Mouse (Mus musculus) adrenal gland, postnatal 36 days (tissue): Measurements from ENCODE around the gene Farsb. TPM values are rescaled to one million over a fixed set of nuclear protein-coding genes. Genes with fewer than 3 reads are reported as not detected.

ENCODE experiments used
- DNase-seq, 2 experiments: peaks; one replicate each; pipeline ENCODE4 v3.0.0; 2021; ENCODE audit warnings: mixed read lengths in 1 of 2
- total RNA-seq, 2 experiments: library from RNA; stranded (reverse); gene quantifications; 2 replicates each; pipeline ENCODE4 v1.2.3; 2021

The Farsb gene
- total RNA-seq, 2 experiments from 2014 or later: 71.0 to 77.3 TPM

DNA sequence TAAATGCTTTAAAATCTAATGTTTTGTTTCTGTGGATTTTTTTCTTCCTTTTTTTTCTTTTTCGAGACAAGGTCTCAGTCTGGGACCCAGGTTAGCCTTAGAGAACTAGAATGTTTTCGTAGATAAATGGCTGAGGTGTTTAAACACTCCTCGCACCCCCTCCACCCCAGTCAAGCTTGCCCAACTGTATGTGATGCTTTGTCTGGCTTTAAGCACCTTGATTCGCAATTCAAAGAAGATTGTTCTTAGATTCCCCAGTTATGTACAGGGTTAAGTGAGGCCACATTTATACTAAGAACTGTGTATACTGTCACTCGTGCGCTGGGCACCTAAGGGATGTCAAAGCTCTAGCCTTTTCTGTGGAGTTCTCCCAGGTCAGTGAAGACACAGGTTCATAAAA lies 68.4 kb downstream of the Farsb start:
- DNase-seq: no peak

- DNase-seq: peak; percentile 84 to 88
These were observed 69.1 kb downstream of the Farsb start for GRCm38 (mm10) chr1:78419593-78419992.

- DNase-seq: no peak
These were observed 71.4 kb downstream of the Farsb start for GRCm38 (mm10) chr1:78417154-78417911.

DNA sequence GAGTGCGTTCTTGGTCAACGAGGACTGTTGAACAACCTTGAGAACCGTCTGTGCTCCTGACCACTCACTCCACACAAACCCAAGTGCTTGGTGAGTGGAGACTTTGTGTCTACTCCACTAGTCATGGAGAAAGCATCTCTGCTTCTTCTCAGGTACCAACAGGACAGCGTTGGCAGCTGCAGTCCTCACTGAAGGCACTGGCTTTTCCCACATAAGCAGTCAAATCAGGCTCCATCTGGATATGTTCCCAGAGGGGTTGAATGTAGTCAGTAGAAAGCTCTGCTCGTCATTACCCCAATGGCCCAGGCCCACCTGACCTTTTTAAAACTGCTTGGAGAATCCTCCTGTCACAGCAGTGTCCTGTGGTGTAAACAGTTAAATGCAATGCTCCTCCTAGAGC lies 74.3 kb downstream of the Farsb start:
- no peak for DNase-seq

- peak; percentile 38 to 51 for DNase-seq
These were observed 76.0 kb downstream of the Farsb start for GRCm38 (mm10) chr1:78412668-78413067.

- no peak for DNase-seq
These were observed 79.3 kb downstream of the Farsb start for GRCm38 (mm10) chr1:78409396-78409795.

- no peak for DNase-seq
These were observed 87.3 kb downstream of the Farsb start for GRCm38 (mm10) chr1:78401413-78401812.

DNA sequence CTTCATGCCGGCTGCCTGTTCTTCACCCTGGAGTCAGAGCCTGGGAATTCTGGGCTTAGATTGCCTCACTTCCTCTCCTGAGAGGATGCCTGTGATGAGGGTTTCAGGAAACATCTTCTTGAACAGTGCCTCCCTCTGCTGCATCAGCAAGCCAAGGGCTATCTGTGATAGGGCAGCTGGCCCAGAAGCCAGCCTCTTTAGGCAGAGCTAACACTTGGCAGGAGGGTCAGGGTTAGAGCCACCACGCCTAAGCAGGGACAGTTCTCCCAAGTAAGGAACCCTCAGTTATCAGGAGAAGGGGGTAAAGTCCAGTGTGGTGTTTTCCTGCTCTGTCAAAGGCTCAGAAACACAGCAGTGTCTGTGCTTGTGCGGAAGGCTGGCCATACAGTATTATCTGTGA lies 88.9 kb downstream of the Farsb start:
- no peak for DNase-seq

DNA sequence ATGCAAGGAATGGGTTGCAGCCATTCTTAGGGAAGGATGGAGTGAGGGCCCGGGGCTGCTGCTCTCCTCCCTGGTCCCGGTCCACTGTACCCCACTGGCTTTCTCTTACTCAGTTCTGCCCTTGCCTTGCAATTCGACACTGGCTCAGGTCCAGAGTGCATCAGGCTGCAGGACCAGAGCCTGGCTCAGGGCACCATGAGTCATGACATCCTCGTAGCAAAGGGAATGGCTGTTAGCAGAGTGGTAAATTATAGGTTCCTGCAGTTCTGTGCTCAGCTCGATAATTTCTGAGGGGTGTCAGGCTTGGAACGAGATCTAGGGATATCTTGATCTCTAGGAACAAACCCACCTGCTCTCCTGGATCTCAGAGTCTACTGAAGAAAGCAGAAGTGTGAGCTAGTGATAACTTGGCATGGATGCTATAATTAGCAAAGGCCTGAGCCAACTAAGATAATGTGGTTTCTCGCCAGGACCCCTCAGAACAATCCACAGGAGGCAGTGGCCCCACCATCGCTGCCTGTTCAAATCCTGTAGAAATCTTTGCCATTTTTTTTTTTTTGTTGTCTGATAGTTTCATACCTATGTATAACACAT lies 92.3 kb downstream of the Farsb start:
- peak; percentile 89 for DNase-seq

- no peak for DNase-seq
These were observed 93.0 kb downstream of the Farsb start for GRCm38 (mm10) chr1:78395737-78396136.

- no peak for DNase-seq
These were observed 93.4 kb downstream of the Farsb start for GRCm38 (mm10) chr1:78395191-78395735.

GRCm38 (mm10) chr1:78388848-78389247 lies 99.8 kb downstream of the Farsb start:
- DNase-seq: no peak

DNA sequence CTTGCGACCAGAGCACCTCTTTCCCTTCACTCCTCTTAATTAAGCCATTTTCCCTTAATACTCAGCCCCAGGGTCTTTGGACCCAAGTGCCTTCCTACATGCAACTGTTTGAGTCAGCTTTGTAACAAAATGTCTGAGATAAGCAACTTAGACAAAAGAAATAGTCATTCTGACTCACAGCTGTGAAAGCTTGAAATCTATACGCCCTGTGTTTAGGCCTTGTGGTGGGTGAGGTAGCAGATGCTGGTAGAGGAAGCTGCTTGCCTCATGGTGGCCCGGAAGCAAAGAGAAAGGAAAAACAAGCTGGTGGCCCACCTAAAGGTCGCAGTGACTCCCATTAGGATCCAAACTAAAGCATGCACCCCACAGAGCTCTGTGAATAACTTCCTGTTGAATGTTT lies 100.8 kb downstream of the Farsb start:
- DNase-seq: no peak

DNA sequence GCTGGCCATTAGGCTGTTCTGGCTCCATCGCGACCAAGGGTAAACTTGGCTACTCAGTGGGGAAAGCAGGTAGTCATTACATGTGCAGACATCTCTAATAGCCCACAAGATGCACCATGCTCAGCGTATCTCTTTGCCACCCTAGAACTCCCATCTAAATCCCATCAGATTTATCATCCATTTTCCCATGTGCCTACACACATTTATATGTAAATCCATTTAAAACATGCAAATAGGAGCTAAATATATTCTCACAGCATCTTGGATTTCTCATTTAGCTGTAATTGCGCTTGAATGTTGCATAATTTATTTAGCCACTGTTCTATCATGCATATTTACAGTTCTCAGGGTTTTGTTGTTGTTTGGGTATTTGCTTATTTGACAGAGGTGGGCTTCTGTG lies 107.7 kb downstream of the Farsb start:
- no peak for DNase-seq

- no peak for DNase-seq
These were observed 113.6 kb downstream of the Farsb start for GRCm38 (mm10) chr1:78375058-78375457.

DNA sequence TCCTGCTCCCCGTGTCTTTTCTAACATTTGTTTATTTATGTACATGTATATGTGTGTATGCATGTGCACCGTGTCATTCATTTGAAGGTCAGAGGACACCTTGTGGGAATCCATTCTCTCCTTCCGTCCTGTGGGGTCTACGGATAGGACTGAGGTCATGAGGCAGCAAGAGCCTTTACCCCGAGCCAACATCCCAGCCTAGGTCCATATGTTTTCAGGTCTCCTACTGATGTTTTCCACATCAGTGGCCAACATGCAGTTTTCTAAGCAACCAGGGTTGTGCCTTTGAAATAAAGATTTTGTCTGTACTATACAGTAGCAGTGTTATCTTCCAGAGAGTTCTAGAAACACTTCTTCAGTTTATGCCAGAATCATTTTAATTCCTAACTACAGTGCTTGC lies 114.9 kb downstream of the Farsb start:
- no peak for DNase-seq

- no peak for DNase-seq
These were observed 116.4 kb downstream of the Farsb start for GRCm38 (mm10) chr1:78372316-78372715.

GRCm38 (mm10) chr1:78371569-78372236 lies 117.0 kb downstream of the Farsb start:
- DNase-seq: no peak

DNA sequence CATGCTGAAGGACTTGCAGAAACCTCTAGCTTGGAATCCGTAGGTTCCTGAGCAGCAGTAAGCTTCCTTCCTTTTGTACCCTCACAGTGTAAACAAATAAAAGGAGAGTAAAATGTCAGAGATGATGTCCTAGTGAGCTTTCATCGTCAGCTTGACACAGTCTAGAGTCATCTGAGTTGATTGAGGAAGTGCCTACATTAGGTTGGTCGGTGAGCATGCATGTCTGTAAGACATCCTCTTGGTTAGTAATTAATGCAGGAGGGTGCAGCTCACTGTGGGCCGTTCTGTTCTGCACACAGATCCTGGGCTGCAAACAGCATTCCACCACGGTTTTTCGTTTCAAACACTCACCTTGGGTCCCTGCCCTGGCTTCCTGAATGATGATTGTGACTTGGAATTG lies 118.6 kb downstream of the Farsb start:
- DNase-seq: no peak
